Mouse (Mus musculus) stomach, embryonic 14.5 days (tissue): ENCODE results near the gene Psma1. TPM values are rescaled to one million over a fixed set of nuclear protein-coding genes. Genes with fewer than 3 reads are reported as not detected.
A peak's percentile ranks its signal among the peaks of the same experiment; 100 is the strongest.

ENCODE experiments used
- ATAC-seq: fragments of 200-750 bp; cut with Nextera tagmentation; 2 replicates; pipeline ENCODE4 v1.8.0; 2017; ENCODE audit warnings: low read depth, moderate TSS enrichment; ENCODE audit not compliant: insufficient number of reproducible peaks, insufficient read depth, low FRiP score
- H3K27ac ChIP-seq: fragments of 300-500 bp; sonication (generic); 2 replicates; pipeline ENCODE4 v1.5.1; 2014; ENCODE audit warnings: mild to moderate bottlenecking, low read length, moderate library complexity, mixed read lengths
- H3K27me3 ChIP-seq: fragments of 300-500 bp; sonication (generic); 2 replicates; pipeline ENCODE4 v1.6.1; 2014; ENCODE audit warnings: low read length, control low read depth, mixed read lengths; ENCODE audit not compliant: control insufficient read depth, insufficient read depth
- H3K36me3 ChIP-seq: fragments of 300-500 bp; sonication (generic); 2 replicates; pipeline ENCODE4 v1.6.1; 2014; ENCODE audit warnings: mild to moderate bottlenecking, control low read depth, low read length, moderate library complexity, mixed read lengths; ENCODE audit not compliant: control insufficient read depth, insufficient read depth
- H3K4me1 ChIP-seq: fragments of 300-500 bp; sonication (generic); 2 replicates; pipeline ENCODE4 v1.6.1; 2014; ENCODE audit warnings: low read length, control low read depth, mixed read lengths; ENCODE audit not compliant: control insufficient read depth, insufficient read depth
- H3K4me2 ChIP-seq: fragments of 300-500 bp; sonication (generic); replicated peaks from 2 replicates; pipeline ENCODE4 v1.6.1; 2014; ENCODE audit warnings: low read depth, low read length, control low read depth
- H3K4me3 ChIP-seq: fragments of 300-500 bp; sonication (generic); 2 replicates; pipeline ENCODE4 v1.5.1; 2014; ENCODE audit warnings: low read depth, low read length, control low read depth
- H3K9ac ChIP-seq: fragments of 300-500 bp; sonication (generic); replicated peaks from 2 replicates; pipeline ENCODE4 v1.6.1; 2014; ENCODE audit warnings: low read depth, mild to moderate bottlenecking, control low read depth, low read length, moderate library complexity, mixed read lengths
- H3K9me3 ChIP-seq: fragments of 300-500 bp; sonication (generic); 2 replicates; pipeline ENCODE4 v1.6.1; 2016; ENCODE audit warnings: low read depth, low read length, control low read depth; ENCODE audit not compliant: control insufficient read depth
- WGBS: fragments of 180-500 bp; shearing (Covaris S2); extraction: QIAGEN DNeasy Blood & Tissue Kit; methylation state at CpG from one replicate; pipeline ENCODE4 v1.1.7; 2014; 5-methylcytosine and 5-hydroxymethylcytosine counted together
- polyA plus RNA-seq: library from polyadenylated mRNA; unstranded; fragments of >200 nt; fragmentation: Nextera tagmentation; extraction: Ambion mirVana; gene quantifications from 2 replicates; pipeline ENCODE4 v1.2.1, GENCODE M21; 2014

The Psma1 gene
- polyA plus RNA-seq, 1 experiment from 2014 or later: 397 TPM

DNA sequence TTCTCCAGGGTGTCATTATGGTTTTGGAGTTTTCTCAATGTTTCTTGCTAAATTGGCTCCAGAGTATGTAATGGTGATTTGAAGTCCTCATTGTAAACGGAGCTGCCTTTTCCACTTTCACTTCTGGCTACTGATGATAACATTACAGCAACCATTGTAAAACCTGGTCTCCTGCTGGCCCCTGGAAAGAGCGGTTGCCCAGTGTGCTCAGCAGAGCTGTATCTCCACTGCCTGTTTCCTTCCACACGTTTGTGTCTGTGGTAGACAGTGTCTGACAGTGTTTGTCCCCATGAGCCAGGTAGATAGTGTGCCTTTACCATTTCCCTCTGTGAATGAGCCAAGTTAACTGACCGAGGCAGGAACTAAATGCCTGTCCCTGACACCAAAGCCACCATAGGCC, 33.1 kb upstream of the Psma1 start:
- Histone ChIP-seq H3K4me3 (no peak overlapping the region), H3K9ac (no peak overlapping the region), H3K36me3 (no peaks in the 10 kb centered on the region), H3K4me2 (no peak overlapping the region), H3K9me3 (no peaks in the 10 kb centered on the region), H3K27ac (no peak overlapping the region), H3K4me1 (no peaks in the 10 kb centered on the region), H3K27me3 (no peaks in the 10 kb centered on the region)
- 58% methylated on average over 4 of the region's 4 CpGs for WGBS
- no peak for ATAC-seq

- Histone ChIP-seq H3K27me3 (no peaks in the 10 kb centered on the region), H3K9me3 (no peaks in the 10 kb centered on the region), H3K4me3 (no peak overlapping the region), H3K9ac (no peak overlapping the region), H3K36me3 (no peaks in the 10 kb centered on the region), H3K27ac (no peak overlapping the region), H3K4me1 (no peaks in the 10 kb centered on the region), H3K4me2 (no peak overlapping the region)
- ATAC-seq: no peak
- WGBS: 57% methylated on average over 4 of the region's 4 CpGs
Observed at GRCm38 (mm10) chr7:114301293-114301782, 25.4 kb upstream of the Psma1 start.

DNA sequence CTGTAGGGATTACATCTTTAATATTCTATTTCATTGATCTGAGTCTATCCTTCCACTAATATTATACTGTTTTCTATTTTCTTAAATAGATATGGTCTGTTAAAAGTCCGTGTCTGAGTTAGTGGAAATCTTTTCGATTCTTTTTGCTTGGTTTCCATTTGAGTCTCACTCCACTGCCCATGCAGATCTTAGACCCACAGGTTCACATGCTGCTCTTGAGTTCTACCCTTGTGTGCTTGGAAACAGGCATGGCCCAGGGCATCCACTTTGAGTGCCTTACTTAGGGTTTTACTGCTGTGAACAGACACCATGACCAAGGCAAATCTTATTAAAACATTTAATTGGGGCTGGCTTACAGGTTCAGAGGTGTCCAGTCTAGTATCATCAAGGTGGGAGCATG, 24.9 kb upstream of the Psma1 start:
- Histone ChIP-seq H3K4me2 (no peak overlapping the region), H3K27ac (no peak overlapping the region), H3K4me1 (no peaks in the 10 kb centered on the region), H3K27me3 (no peaks in the 10 kb centered on the region), H3K4me3 (no peak overlapping the region), H3K36me3 (no peaks in the 10 kb centered on the region), H3K9me3 (no peaks in the 10 kb centered on the region), H3K9ac (no peak overlapping the region)
- no peak for ATAC-seq
- 91% methylated on average over 2 of the region's 2 CpGs for WGBS

GRCm38 (mm10) chr7:114299247-114299646, 23.3 kb upstream of the Psma1 start:
- H3K4me1 ChIP-seq: no peaks in the 10 kb centered on the region
- 56% methylated on average over 4 of the region's 4 CpGs for WGBS

DNA sequence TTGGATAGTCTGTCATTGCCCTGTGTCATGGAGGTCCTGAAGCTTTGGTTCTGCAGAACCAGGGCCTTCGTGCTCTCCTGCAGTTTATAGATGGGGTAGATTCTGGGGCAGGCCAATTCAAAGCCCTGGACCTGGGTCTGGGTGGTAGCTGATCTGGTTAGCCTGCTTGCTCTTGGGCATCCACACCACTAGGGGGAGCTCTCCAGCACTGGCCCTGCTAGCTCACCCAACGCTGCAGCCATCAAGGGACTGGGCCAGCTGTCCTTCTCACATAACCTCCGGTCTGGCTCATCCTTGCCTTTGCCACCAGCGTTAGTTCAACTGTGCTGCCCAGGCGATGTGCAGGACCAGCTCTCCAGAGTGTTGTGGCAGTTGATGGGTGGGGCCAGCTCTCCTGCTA, 18.8 kb upstream of the Psma1 start:
- 88% methylated on average over 5 of the region's 5 CpGs for WGBS
- H3K9me3 ChIP-seq: no peaks in the 10 kb centered on the region
- no peaks in the 10 kb centered on the region for H3K27me3 ChIP-seq
- no peak overlapping the region for H3K27ac ChIP-seq
- H3K4me2 ChIP-seq: no peak overlapping the region
- no peak for ATAC-seq
- H3K4me1 ChIP-seq: 0 out of 2 replicates have a peak, but pooled peaks cover 4% of the 10 kb centered on the region
- H3K36me3 ChIP-seq: no peaks in the 10 kb centered on the region
- no peak overlapping the region for H3K4me3 ChIP-seq
- no peak overlapping the region for H3K9ac ChIP-seq

More at GRCm38 (mm10) chr7:114299247-114299646, 23.3 kb upstream of the Psma1 start:
- no peaks in the 10 kb centered on the region for H3K27me3 ChIP-seq
- H3K4me2 ChIP-seq: no peak overlapping the region
- no peak overlapping the region for H3K27ac ChIP-seq
- ATAC-seq: no peak
- no peaks in the 10 kb centered on the region for H3K9me3 ChIP-seq
- no peak overlapping the region for H3K9ac ChIP-seq
- H3K36me3 ChIP-seq: no peaks in the 10 kb centered on the region
- no peak overlapping the region for H3K4me3 ChIP-seq

GRCm38 (mm10) chr7:114293903-114294302, 18.0 kb upstream of the Psma1 start:
- Histone ChIP-seq H3K27ac (no peak overlapping the region), H3K9ac (no peak overlapping the region), H3K9me3 (no peaks in the 10 kb centered on the region), H3K4me2 (no peak overlapping the region), H3K4me3 (no peak overlapping the region), H3K27me3 (no peaks in the 10 kb centered on the region), H3K36me3 (no peaks in the 10 kb centered on the region), H3K4me1 (0 out of 2 replicates have a peak, but pooled peaks cover 4% of the 10 kb centered on the region)
- WGBS: 74% methylated on average over 5 of the region's 5 CpGs
- no peak for ATAC-seq

GRCm38 (mm10) chr7:114292501-114292971, 16.6 kb upstream of the Psma1 start:
- Histone ChIP-seq H3K9me3 (no peaks in the 10 kb centered on the region), H3K9ac (no peak overlapping the region), H3K27me3 (no peaks in the 10 kb centered on the region), H3K27ac (no peak overlapping the region), H3K4me3 (peak overlapping the region; percentile 8; the same call in 1 of the 2 replicates), H3K36me3 (no peaks in the 10 kb centered on the region), H3K4me2 (peak overlapping the region; percentile 36), H3K4me1 (0 out of 2 replicates have a peak, but pooled peaks cover 4% of the 10 kb centered on the region)
- 15% methylated on average over 12 of the region's 12 CpGs for WGBS
- ATAC-seq: no peak

DNA sequence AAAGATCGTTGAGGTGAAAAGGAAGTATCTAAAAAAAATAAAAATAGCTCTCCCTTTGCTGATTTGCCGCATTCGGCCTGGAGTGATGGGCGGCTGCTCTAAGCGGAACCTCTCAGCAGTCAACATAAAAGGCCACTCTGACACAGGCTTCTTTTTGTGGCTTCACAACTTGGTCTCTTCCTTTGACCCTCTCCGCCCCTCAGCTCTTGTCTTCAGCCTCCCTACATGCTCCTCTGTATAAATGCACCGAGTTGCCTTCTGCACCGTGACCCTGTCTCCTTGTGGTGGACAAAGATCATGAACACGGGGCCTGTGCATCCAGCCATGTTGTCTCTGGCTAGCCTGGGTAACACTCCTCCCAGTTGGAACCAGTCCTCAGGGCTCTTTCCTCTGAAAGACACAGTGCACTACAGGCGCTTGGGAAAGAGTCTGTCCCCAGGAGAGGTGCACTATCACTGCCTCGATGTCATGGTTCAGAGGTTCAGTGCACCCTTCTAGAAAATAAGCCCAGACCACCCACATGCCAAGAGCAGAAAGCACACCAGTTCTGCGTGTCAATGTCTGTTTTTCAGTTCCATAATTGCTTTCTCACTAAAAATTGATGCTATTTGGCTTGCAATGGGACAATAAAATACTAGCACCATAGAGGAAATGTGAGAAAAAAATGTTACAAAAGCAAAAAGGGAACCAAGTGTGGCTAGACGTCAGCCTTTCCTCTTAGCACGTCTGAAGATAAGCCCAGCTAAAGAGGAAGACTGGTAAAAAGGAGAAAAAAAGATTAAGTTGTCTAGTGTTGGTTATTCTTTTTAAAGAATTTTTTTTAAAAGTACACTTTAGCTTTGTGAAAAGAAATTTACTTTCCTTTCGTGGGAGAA, 15.8 kb upstream of the Psma1 start:
- WGBS: 60% methylated on average over 15 of the region's 15 CpGs
- H3K36me3 ChIP-seq: no peaks in the 10 kb centered on the region
- no peaks in the 10 kb centered on the region for H3K27me3 ChIP-seq
- no peaks in the 10 kb centered on the region for H3K9me3 ChIP-seq
- H3K4me1 ChIP-seq: 0 out of 2 replicates have a peak, but pooled peaks cover 4% of the 10 kb centered on the region
- no peak overlapping the region for H3K4me2 ChIP-seq
- H3K9ac ChIP-seq: no peak overlapping the region
- no peak overlapping the region for H3K27ac ChIP-seq
- H3K4me3 ChIP-seq: no peak overlapping the region
- ATAC-seq: no peak
